Mouse (Mus musculus) midbrain, embryonic 16.5 days (tissue): ENCODE measurements around the gene Nptn. TPM values are rescaled to one million over a fixed set of nuclear protein-coding genes. Genes with fewer than 3 reads are reported as not detected.

ENCODE experiments used
- ATAC-seq: fragments of 200-750 bp; cut with Nextera tagmentation; 2 replicates; pipeline ENCODE4 v1.8.0; 2017; ENCODE audit warnings: moderate TSS enrichment
- H3K27ac ChIP-seq: fragments of 300-500 bp; sonication (generic); 2 replicates; pipeline ENCODE4 v1.5.1; 2014; ENCODE audit warnings: mild to moderate bottlenecking, low read length, mixed read lengths
- H3K27me3 ChIP-seq: fragments of 300-500 bp; sonication (generic); 2 replicates; pipeline ENCODE4 v1.6.1; 2014; ENCODE audit warnings: low read depth, low read length, mixed read lengths; ENCODE audit not compliant: control insufficient read depth, insufficient read depth
- H3K36me3 ChIP-seq: fragments of 300-500 bp; sonication (generic); 2 replicates; pipeline ENCODE4 v1.6.1; 2014; ENCODE audit warnings: mild to moderate bottlenecking, low read length, moderate library complexity, mixed read lengths; ENCODE audit not compliant: control insufficient read depth, insufficient read depth
- H3K4me1 ChIP-seq: fragments of 300-500 bp; sonication (generic); 2 replicates; pipeline ENCODE4 v1.6.1; 2014; ENCODE audit warnings: mild to moderate bottlenecking, low read length, mixed read lengths; ENCODE audit not compliant: control insufficient read depth, insufficient read depth
- H3K4me2 ChIP-seq: fragments of 300-500 bp; sonication (generic); 2 replicates; pipeline ENCODE4 v1.6.1; 2014; ENCODE audit warnings: mild to moderate bottlenecking, low read length, mixed read lengths
- H3K4me3 ChIP-seq: fragments of 300-500 bp; sonication (generic); 2 replicates; pipeline ENCODE4 v1.5.1; 2014; ENCODE audit warnings: low read depth, mild to moderate bottlenecking, low read length, moderate library complexity, mixed read lengths
- H3K9ac ChIP-seq: fragments of 300-500 bp; sonication (generic); 2 replicates; pipeline ENCODE4 v1.6.1; 2014; ENCODE audit warnings: low read depth, low read length, mixed read lengths
- H3K9me3 ChIP-seq: fragments of 300-500 bp; sonication (generic); replicated peaks from 2 replicates; pipeline ENCODE4 v1.6.1; 2014; ENCODE audit warnings: mild to moderate bottlenecking, low read length, mixed read lengths; ENCODE audit not compliant: control insufficient read depth, poor library complexity, severe bottlenecking
- WGBS: fragments of 180-500 bp; shearing (Covaris S2); extraction: QIAGEN DNeasy Blood & Tissue Kit; methylation state at CpG from one replicate; pipeline ENCODE4 v1.1.7; 2014; 5-methylcytosine and 5-hydroxymethylcytosine counted together
- polyA plus RNA-seq: library from polyadenylated mRNA; unstranded; fragments of >200 nt; fragmentation: Nextera tagmentation; extraction: Ambion mirVana; gene quantifications from 2 replicates; pipeline ENCODE4 v1.2.1, GENCODE M21; 2015

Nptn gene
- polyA plus RNA-seq, 1 experiment from 2014 or later = 197 TPM

DNA sequence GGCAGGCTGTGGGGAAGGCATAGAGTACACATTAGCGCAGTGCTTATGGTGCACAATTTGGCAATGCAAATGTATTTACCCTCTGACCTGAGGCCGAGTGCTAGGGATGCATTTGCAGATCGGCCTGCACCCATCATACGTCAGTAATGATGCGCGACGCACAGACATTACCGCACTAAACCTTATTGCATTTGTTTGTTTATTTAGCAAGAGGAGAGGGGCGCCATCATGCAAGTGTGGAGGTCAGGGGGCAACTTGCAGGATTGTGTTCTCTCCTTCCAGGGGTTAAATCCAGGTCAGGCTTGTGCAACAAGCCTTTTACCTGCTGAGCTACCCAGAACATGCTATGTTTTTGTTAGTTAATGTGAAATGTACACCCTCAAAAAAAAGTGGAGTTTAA is 85.2 kb downstream of the Nptn start:
- 80% methylated on average over 9 of the region's 9 CpGs for WGBS
- H3K4me1 ChIP-seq = no peaks in the 10 kb centered on the region
- no peak for ATAC-seq
- peaks cover 6% of the 10 kb centered on the region; the same call in 1 of the 2 replicates for H3K36me3 ChIP-seq
- H3K4me2 ChIP-seq = no peak overlapping the region
- H3K9me3 ChIP-seq = no peaks in the 10 kb centered on the region
- H3K27ac ChIP-seq = no peak overlapping the region
- no peaks in the 10 kb centered on the region for H3K27me3 ChIP-seq
- no peak overlapping the region for H3K4me3 ChIP-seq
- H3K9ac ChIP-seq = no peak overlapping the region

- Histone ChIP-seq H3K27ac (no peak overlapping the region), H3K27me3 (no peaks in the 10 kb centered on the region), H3K9me3 (no peaks in the 10 kb centered on the region), H3K9ac (no peak overlapping the region), H3K4me2 (no peak overlapping the region), H3K4me3 (no peak overlapping the region), H3K4me1 (no peaks in the 10 kb centered on the region), H3K36me3 (peaks cover 2% of the 10 kb centered on the region; the same call in 1 of the 2 replicates)
- ATAC-seq = no peak
- 94% methylated on average over 3 of the region's 3 CpGs for WGBS
Observed at GRCm38 (mm10) chr9:58668171-58668570, 86.1 kb downstream of the Nptn start.

- ATAC-seq = no peak
- H3K4me2 ChIP-seq = no peak overlapping the region
- peaks cover 2% of the 10 kb centered on the region; the same call in 1 of the 2 replicates for H3K36me3 ChIP-seq
- no peak overlapping the region for H3K27ac ChIP-seq
- 73% methylated on average over 3 of the region's 3 CpGs for WGBS
- H3K4me1 ChIP-seq = no peaks in the 10 kb centered on the region
- H3K9me3 ChIP-seq = no peaks in the 10 kb centered on the region
- no peak overlapping the region for H3K9ac ChIP-seq
- no peak overlapping the region for H3K4me3 ChIP-seq
- no peaks in the 10 kb centered on the region for H3K27me3 ChIP-seq
Observed at GRCm38 (mm10) chr9:58669071-58669470, 87.0 kb downstream of the Nptn start.

DNA sequence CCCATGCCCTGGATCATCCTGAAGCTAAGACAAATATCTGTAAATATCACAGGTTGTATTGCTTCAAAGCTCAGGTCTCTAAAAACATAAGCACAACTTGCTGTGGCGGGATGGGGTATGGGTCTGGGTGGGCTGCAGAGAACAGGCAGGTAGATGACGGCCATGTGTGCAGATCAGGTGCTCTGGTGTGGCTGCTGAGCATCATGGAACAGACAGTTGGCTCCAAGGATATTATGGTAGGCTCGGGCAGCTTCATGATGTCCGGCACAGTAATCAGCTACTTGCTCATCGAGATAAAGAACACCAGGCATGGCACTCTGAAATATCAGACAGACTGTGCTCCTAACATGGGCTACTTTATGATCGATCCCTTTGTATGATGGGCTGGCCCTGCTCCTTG is 87.8 kb downstream of the Nptn start:
- Histone ChIP-seq H3K4me2 (no peak overlapping the region), H3K9me3 (no peaks in the 10 kb centered on the region), H3K9ac (no peak overlapping the region), H3K36me3 (peaks cover 2% of the 10 kb centered on the region; the same call in 1 of the 2 replicates), H3K27ac (no peak overlapping the region), H3K4me1 (no peaks in the 10 kb centered on the region), H3K4me3 (no peak overlapping the region), H3K27me3 (no peaks in the 10 kb centered on the region)
- WGBS = 95% methylated on average over 6 of the region's 6 CpGs
- no peak for ATAC-seq

- Histone ChIP-seq H3K4me2 (no peak overlapping the region), H3K4me1 (0 out of 2 replicates have a peak, but pooled peaks cover 2% of the 10 kb centered on the region), H3K9me3 (no peaks in the 10 kb centered on the region), H3K9ac (no peak overlapping the region), H3K27me3 (no peaks in the 10 kb centered on the region), H3K4me3 (no peak overlapping the region), H3K27ac (no peak overlapping the region), H3K36me3 (no peaks in the 10 kb centered on the region)
- no peak for ATAC-seq
- 57% methylated on average over 4 of the region's 4 CpGs for WGBS
Observed at GRCm38 (mm10) chr9:58672474-58672873, 90.4 kb downstream of the Nptn start.

DNA sequence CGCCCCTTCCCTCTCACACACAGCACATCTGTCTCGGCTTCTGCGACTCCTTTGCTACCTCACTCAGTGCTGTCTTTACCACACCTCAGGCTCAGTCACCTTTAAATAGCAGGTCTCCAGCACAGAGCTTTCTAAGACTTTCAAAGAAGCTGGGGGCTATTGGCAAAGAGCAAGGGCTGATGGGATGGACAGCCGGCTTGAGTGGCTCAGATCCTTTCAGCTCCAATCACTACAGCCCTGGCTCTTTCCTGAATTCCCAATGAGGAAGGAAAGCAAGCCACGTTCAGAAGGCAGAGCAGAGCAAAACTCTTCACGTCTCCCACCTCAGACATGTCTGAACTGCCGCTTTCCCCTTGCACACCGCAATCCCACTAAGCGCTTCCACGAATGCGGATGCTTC is 92.7 kb downstream of the Nptn start:
- Histone ChIP-seq H3K9me3 (no peaks in the 10 kb centered on the region), H3K27me3 (no peaks in the 10 kb centered on the region), H3K9ac (no peak overlapping the region), H3K4me3 (no peak overlapping the region), H3K27ac (no peak overlapping the region), H3K4me1 (0 out of 2 replicates have a peak, but pooled peaks cover 2% of the 10 kb centered on the region), H3K4me2 (no peak overlapping the region), H3K36me3 (no peaks in the 10 kb centered on the region)
- WGBS = 68% methylated on average over 11 of the region's 11 CpGs
- no peak for ATAC-seq

GRCm38 (mm10) chr9:58675371-58675770 is 93.3 kb downstream of the Nptn start:
- WGBS = 63% methylated on average over 6 of the region's 6 CpGs
- ATAC-seq = no peak
- H3K4me1 ChIP-seq = 0 out of 2 replicates have a peak, but pooled peaks cover 2% of the 10 kb centered on the region

DNA sequence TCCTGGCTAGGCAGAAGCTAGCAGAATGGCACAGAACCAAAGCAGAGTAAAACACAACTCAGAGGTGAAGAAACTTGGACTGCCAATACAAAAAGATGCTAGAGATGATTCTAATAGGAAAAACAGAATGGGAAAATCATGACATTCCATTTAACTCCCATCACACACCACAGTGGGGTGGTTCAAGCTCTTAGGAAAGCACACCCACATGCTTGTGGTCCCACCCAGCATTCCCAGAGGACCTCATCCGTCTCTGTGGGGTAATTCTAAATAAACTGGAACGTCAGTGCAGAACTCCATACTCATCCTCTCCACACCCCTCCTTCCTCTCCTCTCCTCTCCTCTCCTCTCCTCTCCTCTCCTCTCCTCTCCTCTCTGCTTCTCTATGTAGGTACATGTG is 99.4 kb downstream of the Nptn start:
- H3K9me3 ChIP-seq = no peaks in the 10 kb centered on the region
- no peaks in the 10 kb centered on the region for H3K36me3 ChIP-seq
- no peak overlapping the region for H3K4me3 ChIP-seq
- no peak for ATAC-seq
- 72% methylated on average over 2 of the region's 2 CpGs for WGBS
- H3K4me2 ChIP-seq = no peak overlapping the region
- no peaks in the 10 kb centered on the region for H3K27me3 ChIP-seq
- H3K4me1 ChIP-seq = no peaks in the 10 kb centered on the region
- H3K9ac ChIP-seq = no peak overlapping the region
- no peak overlapping the region for H3K27ac ChIP-seq

More at GRCm38 (mm10) chr9:58675371-58675770, 93.3 kb downstream of the Nptn start:
- no peak overlapping the region for H3K27ac ChIP-seq
- no peaks in the 10 kb centered on the region for H3K27me3 ChIP-seq
- no peaks in the 10 kb centered on the region for H3K9me3 ChIP-seq
- no peak overlapping the region for H3K9ac ChIP-seq
- H3K4me3 ChIP-seq = no peak overlapping the region
- H3K4me2 ChIP-seq = no peak overlapping the region
- no peaks in the 10 kb centered on the region for H3K36me3 ChIP-seq

- Histone ChIP-seq H3K4me2 (no peak overlapping the region), H3K9ac (no peak overlapping the region), H3K27me3 (no peaks in the 10 kb centered on the region), H3K36me3 (no peaks in the 10 kb centered on the region), H3K4me1 (no peaks in the 10 kb centered on the region), H3K9me3 (no peaks in the 10 kb centered on the region), H3K4me3 (no peak overlapping the region), H3K27ac (no peak overlapping the region)
- ATAC-seq = no peak
- WGBS = 63% methylated on average over 6 of the region's 6 CpGs
Observed at GRCm38 (mm10) chr9:58682106-58682505, 100.1 kb downstream of the Nptn start.
